Comparison of ENCODE assay signal across 19 mouse cellular contexts in the genomic region with DNA sequence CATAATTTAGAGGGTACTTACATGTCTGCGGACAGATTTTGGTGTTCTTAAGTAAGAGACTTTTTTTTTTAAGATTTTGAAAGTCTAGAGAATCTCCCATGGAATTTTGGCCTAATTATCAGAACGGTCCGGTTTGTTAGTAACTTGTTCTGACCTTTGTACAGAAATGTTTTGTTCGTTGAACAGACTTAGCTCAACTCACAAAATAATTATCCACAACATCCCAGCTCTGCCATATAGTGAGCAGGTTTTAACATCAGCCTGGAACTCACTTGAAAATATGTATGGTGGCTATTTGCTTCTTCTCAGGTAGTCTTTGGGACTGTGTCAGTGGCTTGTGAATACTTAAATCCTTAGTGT.
"Had no signal": no experiment of that assay in that cellular context is flagged by ENCODE, and none has a peak within 500 bp of the region (broad histone marks: within the 10 kb centered on the region; RNA-seq: fewer than 3 reads in every experiment).

No protein-coding gene starts in this region.

- H3K4me3 ChIP-seq: intestine, embryonic 15.5 days; kidney, embryonic 15.5 days; left cerebral cortex, adult 2 months; liver, embryonic 12.5 days; liver, embryonic 15.5 days; lung, embryonic 15.5 days; megakaryocyte, embryonic 14.5 days; midbrain, embryonic 13.5 days; myocyte; neural tube, embryonic 13.5 days; stomach, embryonic 15.5 days had no signal

- H3K9ac ChIP-seq: intestine, embryonic 15.5 days; kidney, embryonic 15.5 days; liver, embryonic 12.5 days; liver, embryonic 15.5 days; lung, embryonic 15.5 days; midbrain, embryonic 13.5 days; neural tube, embryonic 13.5 days; stomach, embryonic 15.5 days had no signal

- H3K27ac ChIP-seq: intestine, embryonic 15.5 days; left cerebral cortex, adult 2 months; liver, embryonic 12.5 days; liver, embryonic 15.5 days; lung, embryonic 15.5 days; neural tube, embryonic 13.5 days; stomach, embryonic 15.5 days had no signal

- DNase-seq: kidney, adult 11 months; layer of hippocampus, postnatal 36 days; lung, adult 18-20 months; lung, postnatal 10 days; lung, postnatal 36 days; right cerebral cortex, postnatal 25 days; spleen, adult 18-20 months; thymus, postnatal 25 days had no signal

- ATAC-seq: intestine, embryonic 15.5 days; liver, embryonic 12.5 days had no signal

- H3K4me2 ChIP-seq: intestine, embryonic 15.5 days; kidney, embryonic 15.5 days; liver, embryonic 12.5 days; liver, embryonic 15.5 days; lung, embryonic 15.5 days; midbrain, embryonic 13.5 days; neural tube, embryonic 13.5 days; stomach, embryonic 15.5 days had no signal

- H3K27me3 ChIP-seq: intestine, embryonic 15.5 days; kidney, embryonic 15.5 days; liver, embryonic 12.5 days; liver, embryonic 15.5 days; lung, embryonic 15.5 days; megakaryocyte, embryonic 14.5 days; neural tube, embryonic 13.5 days; stomach, embryonic 15.5 days had no signal

- H3K9me3 ChIP-seq: intestine, embryonic 15.5 days; kidney, embryonic 15.5 days; liver, embryonic 12.5 days; liver, embryonic 15.5 days; lung, embryonic 15.5 days; megakaryocyte, embryonic 14.5 days; midbrain, embryonic 13.5 days; neural tube, embryonic 13.5 days; stomach, embryonic 15.5 days had no signal

- H3K36me3 ChIP-seq: intestine, embryonic 15.5 days; liver, embryonic 15.5 days; midbrain, embryonic 13.5 days; neural tube, embryonic 13.5 days; stomach, embryonic 15.5 days had no signal
